Mouse (Mus musculus) lung, adult 2 months (tissue): ENCODE results near the gene Mrpl47.

Experiments
- CTCF ChIP-seq: fragments of 200-500 bp; IDR thresholded peaks from 2 replicates; pipeline ENCODE4 v1.5.1; 2011; ENCODE audit warnings: mild to moderate bottlenecking, low read length, control low read depth; ENCODE audit not compliant: insufficient read depth
- POLR2A ChIP-seq: fragments of 200-500 bp; IDR thresholded peaks from 2 replicates; pipeline ENCODE4 v1.6.1; 2011; ENCODE audit warnings: low read depth, mild to moderate bottlenecking, control low read depth, low read length, borderline replicate concordance; ENCODE audit errors: extremely low read depth

DNA sequence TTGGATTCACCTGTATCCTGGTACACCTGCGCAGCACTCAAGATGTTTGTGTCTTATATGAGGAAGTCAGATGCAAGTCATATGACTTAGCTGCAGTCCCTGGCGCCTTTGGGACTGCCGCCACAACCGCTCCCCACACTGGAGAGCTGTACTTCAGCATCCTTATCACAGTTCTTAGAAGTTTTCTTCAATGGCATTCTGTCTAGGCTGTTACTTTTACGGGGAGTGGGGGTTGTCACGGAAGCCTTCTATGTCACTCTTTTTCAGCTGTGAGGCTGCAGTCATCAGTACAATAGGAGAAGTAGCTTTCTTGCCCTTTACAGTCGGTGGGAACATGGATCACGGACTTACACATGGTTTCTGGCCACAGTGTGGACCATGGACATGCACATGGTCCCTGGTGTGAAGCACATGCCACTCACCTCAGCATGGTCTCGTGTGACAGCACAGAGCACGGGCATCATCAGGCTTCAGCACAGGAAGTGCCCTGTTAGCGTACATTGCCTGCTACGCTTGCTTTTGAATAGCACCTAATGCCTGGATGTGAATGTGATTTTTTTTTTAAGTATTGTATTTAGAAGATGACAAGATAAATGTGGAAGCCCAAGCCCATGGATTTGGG is 54.4 kb downstream of the Mrpl47 start:
- TF ChIP-seq CTCF, result no peak
- no peak for TF ChIP-seq POLR2A
